Mouse (Mus musculus) ovary, adult 10 weeks (tissue): Measurements from ENCODE around the gene Hsf2bp. TPM values are rescaled to one million over a fixed set of nuclear protein-coding genes. Genes with fewer than 3 reads are reported as not detected.

Source experiments
- polyA plus RNA-seq: library from polyadenylated mRNA; stranded (reverse); fragments of 350-450 nt; fragmentation: Illumina TruSeq; extraction: RNeasy Lipid Tissue Mini Kit (QIAGEN cat#74804); gene quantifications from one replicate; pipeline ENCODE4 v1.2.3, GENCODE M21; 2014

Gene Hsf2bp
- polyA plus RNA-seq: 1.5 TPM

DNA sequence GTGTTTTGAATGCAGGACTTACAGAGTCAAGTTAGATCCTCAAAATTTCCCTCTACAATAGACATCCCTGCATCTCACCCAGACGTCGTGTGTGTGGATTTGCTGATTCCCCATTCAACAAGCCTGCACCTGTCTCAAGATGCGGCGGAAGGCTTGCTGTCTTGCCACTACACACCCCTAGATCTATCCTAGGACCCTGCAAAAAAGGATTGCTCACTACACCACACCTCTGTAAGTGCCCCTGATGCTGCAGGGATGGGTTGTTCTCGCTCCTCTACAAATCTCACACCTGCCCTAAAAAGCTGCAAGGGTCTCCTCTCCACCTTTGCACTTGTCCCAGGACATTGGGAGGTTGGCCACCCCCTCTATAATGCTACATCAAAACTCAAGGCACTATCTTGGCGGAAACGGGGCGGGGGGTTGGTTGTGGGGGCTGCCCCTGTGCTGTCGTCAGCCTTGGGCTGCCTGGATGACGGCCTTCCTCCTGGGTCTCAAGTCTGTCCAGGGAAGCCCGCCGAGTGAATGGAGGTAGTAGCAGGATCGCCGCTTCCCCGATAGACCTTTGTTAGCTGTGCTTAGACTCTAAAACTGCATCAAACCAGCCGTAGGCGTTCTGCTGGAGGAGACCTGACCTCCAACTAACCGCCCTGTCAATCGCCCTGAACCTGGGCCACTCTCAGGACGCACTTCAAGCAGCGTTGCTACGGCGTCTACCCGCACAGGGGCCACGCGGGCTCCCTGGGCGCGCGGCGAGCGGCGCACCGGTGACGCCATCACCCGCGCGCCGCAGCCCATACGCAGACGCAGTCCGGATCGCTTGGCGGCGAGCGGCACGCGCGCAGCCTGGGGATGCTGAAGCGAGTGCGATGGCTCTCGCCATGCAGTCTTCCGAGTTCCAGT, at the start of gene Hsf2bp, which contains the start of gene Rrp1b:
TSS of gene Hsf2bp (minus strand) at position 741 of the 900 bp plus-strand sequence.
TSS of gene Rrp1b (plus strand) at position 492 of the 900 bp plus-strand sequence.

Other genes with a start within 250 kb of the Hsf2bp start
- 5.9 TPM for gene Sik1, start 180.5 kb downstream of the Hsf2bp start, polyA plus RNA-seq
- 5.2 TPM for gene Rrp1b, start 249 bp downstream of the Hsf2bp start, polyA plus RNA-seq
- gene Notch3, start 130.5 kb upstream of the Hsf2bp start, polyA plus RNA-seq: 1.3 TPM
- gene Ephx3, start 153.2 kb upstream of the Hsf2bp start, polyA plus RNA-seq: 0.37 TPM
- gene Brd4, start 248.4 kb upstream of the Hsf2bp start, polyA plus RNA-seq: 46.2 TPM